Mouse (Mus musculus) heart, postnatal 10 days (tissue): ENCODE measurements around the gene 2610528J11Rik. TPM values are rescaled to one million over a fixed set of nuclear protein-coding genes. Genes with fewer than 3 reads are reported as not detected.
A peak's percentile ranks its signal among the peaks of the same experiment; 100 is the strongest.
"Not testable (repeated sequence)": the region's sequence is repeated elsewhere in the genome, so short reads cannot be mapped to it uniquely, and the experiment has no call there.

Source experiments
- DNase-seq, 2 experiments: peaks; one replicate each; pipeline ENCODE4 v3.0.0; 2021
- intact Hi-C: fragments of 180-260 bp; cut with DNase I; formaldehyde crosslinking; loops from one replicate; pipeline ENCODE4 v1.15.1; 2025
- total RNA-seq, 2 experiments: library from RNA; stranded (reverse); gene quantifications; 2 replicates each; pipeline ENCODE4 v1.2.3; 2021

Gene 2610528J11Rik
- total RNA-seq, 2 experiments from 2014 or later = not detected

DNA sequence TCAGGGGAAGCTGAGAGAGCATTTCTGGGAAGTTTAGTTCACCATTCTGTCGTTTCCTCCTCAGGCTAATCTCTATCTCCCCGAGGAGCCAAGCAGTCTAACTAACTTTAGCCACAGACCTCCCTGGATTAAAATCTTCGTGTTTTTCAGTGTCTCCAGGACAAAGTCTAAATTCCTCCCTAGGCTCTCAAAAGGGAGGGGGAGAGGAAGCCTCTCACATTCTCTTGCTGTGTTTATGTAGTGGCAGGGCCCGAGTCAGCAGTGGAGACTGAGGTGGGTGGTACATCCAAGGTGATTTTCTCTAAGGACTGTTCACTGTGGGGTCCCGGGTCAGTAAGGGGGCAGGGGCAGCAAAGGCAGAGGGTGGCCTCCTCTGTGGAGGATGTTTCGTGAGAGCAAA, 11.0 kb downstream of the 2610528J11Rik start:
- no peak for DNase-seq
- intact Hi-C loops = no loop called here

DNA sequence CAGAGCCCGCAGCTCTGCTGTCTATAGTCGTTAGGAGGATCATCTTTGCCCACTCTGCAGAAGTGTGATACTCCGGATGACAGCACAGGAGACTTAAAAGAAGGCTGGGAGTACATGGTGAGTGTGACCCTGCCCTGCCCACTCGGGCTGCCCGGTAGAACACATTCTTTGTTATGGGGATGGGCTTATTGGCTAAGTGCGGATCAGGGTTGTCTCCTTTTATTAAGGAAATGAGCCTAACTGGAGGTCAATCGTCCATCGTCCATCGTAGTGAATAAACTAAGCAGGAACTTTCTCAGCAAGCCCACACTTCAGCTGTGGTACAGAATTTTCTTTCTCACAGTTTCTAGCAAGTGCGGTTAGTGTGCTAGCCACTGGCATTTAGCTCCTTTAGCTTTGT, 13.1 kb downstream of the 2610528J11Rik start:
- intact Hi-C loops = no loop called here
- no peak for DNase-seq

- intact Hi-C loops = no loop called here
- no peak for DNase-seq
Observed at GRCm38 (mm10) chr4:118542510-118543157, 15.8 kb downstream of the 2610528J11Rik start.

DNA sequence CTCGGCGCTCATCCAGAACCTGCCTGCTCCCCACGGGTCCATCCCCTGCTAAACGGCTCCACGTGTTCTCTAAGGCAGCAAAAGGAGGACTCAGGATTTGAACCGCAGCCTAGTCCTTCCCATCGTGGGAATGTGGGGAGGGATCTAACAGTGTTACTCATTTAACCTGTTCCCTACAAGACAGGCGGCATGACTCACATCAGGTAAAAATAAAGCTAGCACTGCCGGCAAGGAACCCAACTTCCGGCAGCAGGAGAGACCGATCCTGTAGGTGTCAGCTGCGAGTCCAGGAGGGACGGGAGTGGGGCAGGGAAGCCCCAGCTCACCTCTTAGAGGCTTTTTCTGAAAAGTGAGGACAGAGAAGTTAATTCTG, 16.3 kb downstream of the 2610528J11Rik start:
- peak; percentile 35 to 43 for DNase-seq
- intact Hi-C loops = no loop called here

DNA sequence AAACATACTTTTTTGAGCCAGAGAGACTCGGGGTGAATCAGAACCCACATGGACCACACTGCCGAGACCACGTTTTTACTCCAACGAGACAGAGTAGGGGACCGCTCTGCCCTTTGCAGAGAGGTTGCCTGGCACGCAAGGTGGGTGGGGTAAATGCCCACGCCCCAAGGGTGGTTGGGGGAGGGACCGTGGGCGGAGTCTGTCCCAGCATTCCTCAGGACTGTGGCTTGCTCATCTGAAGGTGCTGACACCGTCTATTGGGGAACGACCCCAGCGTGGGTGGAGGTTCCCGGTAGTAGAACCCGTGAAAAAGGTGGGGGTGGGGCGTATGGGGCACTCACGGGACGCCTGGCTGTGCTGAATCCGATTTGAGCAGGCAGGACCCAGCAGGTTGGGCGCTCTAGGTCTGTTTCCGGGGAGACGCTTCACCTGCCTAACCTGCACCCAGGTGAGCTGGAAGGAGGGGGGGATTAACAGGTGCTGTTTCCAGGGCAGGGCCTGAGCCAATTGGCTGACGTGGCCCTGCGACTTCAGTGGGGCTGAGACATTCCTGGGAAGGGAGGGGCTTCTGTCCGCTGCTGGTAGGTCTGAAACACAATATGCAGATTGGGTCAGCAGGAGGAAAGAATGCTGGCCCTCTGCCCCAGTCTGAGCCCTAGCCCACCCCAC, 16.9 kb downstream of the 2610528J11Rik start, which contains the start of gene Tmem125:
TSS of gene Tmem125 (minus strand) at position 453 of the 669 bp plus-strand sequence.
- peak; percentile 46 to 52 for DNase-seq
- intact Hi-C loops = no loop called here

GRCm38 (mm10) chr4:118544441-118545127, 17.8 kb downstream of the 2610528J11Rik start:
- DNase-seq = no peak
- intact Hi-C loops = no loop called here

DNA sequence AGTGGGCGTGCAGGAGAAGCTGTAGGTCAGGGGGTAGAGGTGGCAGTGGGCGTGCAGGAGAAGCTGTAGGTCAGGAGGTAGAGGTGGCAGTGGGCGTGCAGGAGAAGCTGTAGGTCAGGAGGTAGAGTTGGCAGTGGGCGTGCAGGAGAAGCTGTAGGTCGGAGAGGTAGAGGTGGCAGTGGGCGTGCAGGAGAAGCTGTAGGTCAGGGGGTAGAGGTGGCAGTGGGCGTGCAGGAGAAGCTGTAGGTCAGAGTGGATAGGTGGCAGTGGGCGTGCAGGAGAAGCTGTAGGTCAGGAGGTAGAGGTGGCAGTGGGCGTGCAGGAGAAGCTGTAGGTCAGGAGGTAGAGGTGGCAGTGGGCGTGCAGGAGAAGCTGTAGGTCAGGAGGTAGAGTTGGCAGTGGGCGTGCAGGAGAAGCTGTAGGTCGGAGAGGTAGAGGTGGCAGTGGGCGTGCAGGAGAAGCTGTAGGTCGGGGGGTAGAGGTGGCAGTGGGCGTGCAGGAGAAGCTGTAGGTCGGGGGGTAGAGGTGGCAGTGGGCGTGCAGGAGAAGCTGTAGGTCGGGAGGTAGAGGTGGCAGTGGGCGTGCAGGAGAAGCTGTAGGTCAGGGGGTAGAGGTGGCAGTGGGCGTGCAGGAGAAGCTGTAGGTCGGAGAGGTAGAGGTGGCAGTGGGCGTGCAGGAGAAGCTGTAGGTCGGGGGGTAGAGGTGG, 20.8 kb downstream of the 2610528J11Rik start:
- intact Hi-C loops = not testable (repeated sequence)
- peak; percentile 50 to 65 for DNase-seq

- intact Hi-C loops = not testable (repeated sequence)
Observed at GRCm38 (mm10) chr4:118548130-118548480, 21.3 kb downstream of the 2610528J11Rik start.

GRCm38 (mm10) chr4:118553039-118553649, 26.3 kb downstream of the 2610528J11Rik start:
- intact Hi-C loops = no loop called here
- DNase-seq = no peak

More at GRCm38 (mm10) chr4:118548130-118548480, 21.3 kb downstream of the 2610528J11Rik start:
- DNase-seq = not testable (repeated sequence)

DNA sequence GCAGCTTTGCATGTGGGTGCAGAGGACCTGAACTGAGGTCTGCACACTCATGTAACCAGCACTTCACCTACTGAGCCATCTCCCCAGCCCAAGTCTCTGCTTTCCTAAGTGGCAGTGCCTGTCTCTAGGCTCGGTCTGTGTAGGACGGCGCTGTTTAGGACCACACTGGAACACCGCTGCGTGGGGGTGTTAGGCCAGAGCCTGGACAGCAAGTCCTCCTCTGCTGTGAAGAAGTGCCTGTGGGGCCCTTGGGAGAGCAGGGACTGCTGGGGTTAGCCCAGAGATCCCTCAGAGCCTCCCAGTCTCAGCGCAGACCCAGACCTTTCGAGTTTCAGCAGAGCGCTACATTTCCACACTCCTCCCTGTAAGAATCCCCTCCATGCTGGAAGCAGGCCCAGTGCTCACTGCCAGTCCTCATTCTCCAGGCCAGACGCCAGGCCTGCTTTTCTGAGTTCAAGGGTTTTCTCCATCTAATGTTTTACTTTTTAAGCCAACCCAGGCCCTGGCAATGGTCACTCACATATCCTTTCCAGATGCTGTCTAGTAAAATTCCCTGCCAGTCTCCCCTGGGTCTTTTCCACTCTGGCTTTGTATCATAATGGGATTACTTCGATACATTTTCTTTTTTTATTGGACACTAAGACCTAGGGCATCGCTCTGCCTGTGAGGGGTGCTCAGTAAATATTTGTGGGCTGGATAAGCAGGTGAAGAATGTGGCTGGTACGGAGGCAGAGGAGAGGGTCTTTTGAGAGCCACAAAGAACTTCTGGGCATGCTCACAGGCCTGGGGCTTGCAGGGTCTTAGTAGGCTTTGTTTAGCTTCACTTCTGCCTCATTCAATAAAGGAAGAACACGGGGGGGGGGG, 37.5 kb downstream of the 2610528J11Rik start:
- peak; percentile 25 to 32 for DNase-seq
- intact Hi-C loops = no loop called here

DNA sequence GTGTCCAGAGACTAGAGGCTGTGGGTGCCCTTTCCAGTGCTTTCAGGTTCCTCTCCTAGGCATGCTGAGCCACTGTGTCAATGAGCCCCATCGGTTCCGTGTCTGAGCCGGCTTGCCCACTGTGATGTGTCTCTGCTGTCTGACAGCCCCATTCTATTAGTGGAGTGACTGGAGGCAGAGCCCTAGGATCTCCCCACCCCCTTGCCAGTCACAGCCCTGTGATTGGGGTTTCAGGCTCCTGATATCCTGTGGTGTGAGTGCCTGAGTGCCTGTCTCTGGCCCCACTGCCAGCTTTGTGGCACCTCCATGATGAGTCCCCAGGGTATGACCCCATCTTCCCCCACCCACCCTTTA, 38.1 kb downstream of the 2610528J11Rik start:
- intact Hi-C loops = loop anchor here (5.0 kb wide), 2 partner anchors 118 to 138 kb away; partner anchors contain the start of gene Elovl1

GRCm38 (mm10) chr4:118566161-118566676, 39.4 kb downstream of the 2610528J11Rik start:
- peak; percentile 63 to 73 for DNase-seq
- intact Hi-C loops = loop anchor here (5.0 kb wide), 2 partner anchors 119 to 139 kb away; partner anchors contain the start of gene Elovl1

More for the DNA sequence above, 38.1 kb downstream of the 2610528J11Rik start:
- DNase-seq = no peak

DNA sequence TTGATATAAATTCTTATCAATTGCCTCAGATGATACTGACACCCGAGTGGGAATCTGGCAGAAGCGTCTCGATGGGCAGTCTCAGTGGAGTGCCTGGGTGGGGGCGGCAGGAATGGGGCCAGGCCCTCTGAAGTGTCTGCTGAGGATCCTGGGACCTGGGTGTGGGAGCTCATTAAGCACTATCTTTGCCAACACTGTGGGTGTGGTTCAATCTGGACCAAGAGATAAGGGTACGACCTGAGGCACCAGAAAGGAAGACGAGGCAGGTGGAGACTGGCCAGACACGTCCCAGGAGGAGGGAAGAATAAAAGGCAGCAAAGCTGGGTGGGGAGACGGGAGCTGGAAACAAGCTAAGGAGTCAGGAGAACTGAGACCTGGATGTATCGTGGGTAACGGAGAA, 41.9 kb downstream of the 2610528J11Rik start:
- intact Hi-C loops = loop anchor here (5.0 kb wide), 2 partner anchors 121 to 141 kb away; partner anchors contain the start of gene Elovl1
- no peak for DNase-seq

- no peak for DNase-seq
- intact Hi-C loops = loop anchor here (5.0 kb wide), 2 partner anchors 122 to 142 kb away; partner anchors contain the start of gene Elovl1
Observed at GRCm38 (mm10) chr4:118569320-118569719, 42.5 kb downstream of the 2610528J11Rik start.

DNA sequence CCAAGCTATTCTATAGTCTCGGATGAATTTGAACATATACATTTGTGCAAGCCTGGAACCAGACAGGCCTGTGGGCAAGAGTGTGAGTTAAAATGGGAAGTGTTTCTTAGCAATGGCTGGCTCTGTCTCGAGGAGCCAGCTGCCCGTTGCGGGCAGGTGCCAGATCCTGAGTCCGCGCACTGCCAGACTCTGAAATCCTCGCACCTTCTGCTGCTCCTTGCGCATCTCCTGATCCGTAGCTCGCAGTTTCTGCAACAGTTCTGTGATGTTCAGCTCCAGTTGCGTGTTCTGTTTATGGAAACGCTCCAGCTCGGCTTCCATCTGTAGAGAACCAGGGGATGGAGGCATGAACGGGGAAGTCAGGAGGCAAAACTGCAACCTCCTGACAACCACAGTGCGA, 44.6 kb downstream of the 2610528J11Rik start:
- intact Hi-C loops = loop anchor here (10.0 kb wide), 1 partner anchor 477 kb away; no protein-coding TSS in a partner anchor

GRCm38 (mm10) chr4:118576097-118576496, 49.3 kb downstream of the 2610528J11Rik start:
- DNase-seq = peak; percentile 82 to 91
- intact Hi-C loops = loop anchor here (5.0 to 10.0 kb wide), 2 partner anchors 359 to 481 kb away; no protein-coding TSS in a partner anchor

More for the DNA sequence above, 44.6 kb downstream of the 2610528J11Rik start:
- DNase-seq = no peak

- peak in 1 of 2 experiments; percentile 54 for DNase-seq
- intact Hi-C loops = loop anchor here (5.0 to 10.0 kb wide), 2 partner anchors 362 to 485 kb away; no protein-coding TSS in a partner anchor
Observed at GRCm38 (mm10) chr4:118579313-118579712, 52.5 kb downstream of the 2610528J11Rik start.
